Comparison of ENCODE assay signal across 14 mouse cellular contexts in the genomic region with DNA sequence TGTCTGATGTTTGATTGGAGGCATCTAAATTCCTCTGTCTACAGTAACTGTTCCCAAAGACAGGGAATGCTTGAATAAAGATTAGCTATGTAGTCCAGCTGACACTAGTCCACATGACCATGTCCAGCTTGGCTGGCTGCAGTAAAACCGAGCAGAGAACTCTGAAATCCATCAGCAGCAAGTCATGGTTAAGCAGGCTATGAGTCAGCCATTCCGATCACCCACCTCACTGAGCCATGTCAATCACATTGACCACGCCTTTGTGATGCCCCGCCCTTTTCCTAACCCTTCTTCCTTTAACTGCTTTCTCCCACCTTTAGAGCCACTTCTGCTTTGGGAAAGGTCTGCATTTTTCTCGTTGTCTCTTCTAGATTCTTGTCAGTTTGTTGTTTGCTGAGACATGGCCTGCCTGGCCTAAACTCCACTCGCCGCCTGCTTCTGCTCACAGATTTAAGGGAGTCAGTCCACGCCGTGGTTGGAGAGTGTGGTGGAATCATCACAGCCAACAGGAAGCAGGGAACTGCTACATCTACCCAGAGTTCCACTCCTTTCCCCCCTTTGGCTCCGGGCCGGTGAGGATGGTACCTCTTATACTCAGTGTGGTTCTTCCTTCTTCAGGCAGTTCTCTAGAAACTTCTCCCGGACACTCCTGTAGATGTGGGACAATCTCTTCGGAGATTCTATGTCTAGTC.
A peak's percentile ranks its signal among the peaks of the same experiment; 100 is the strongest.
DNase-seq lines count a peak whose midpoint lies in the region; ATAC-seq and TF ChIP-seq lines count a peak whose summit lies in the region.
"Had no signal": no experiment of that assay in that cellular context is flagged by ENCODE, and none has a peak within 500 bp of the region (broad histone marks: within the 10 kb centered on the region; RNA-seq: fewer than 3 reads in every experiment).

No protein-coding gene starts in this region.

- ATAC-seq in midbrain, embryonic 11.5 days (ENCODE audit: low FRiP score), result no peak
- no peak for ATAC-seq in midbrain, postnatal 0 days (ENCODE audit: low FRiP score)
- ATAC-seq in CD4-positive, CD25-positive, alpha-beta regulatory T cell, adult 4 months, result no peak
- ATAC-seq: intestine, embryonic 16.5 days had no signal

- H3K27me3 ChIP-seq in midbrain, embryonic 11.5 days (ENCODE audit: control insufficient read depth, insufficient read depth, low read length), result no peaks in the 10 kb centered on the region
- no peaks in the 10 kb centered on the region for H3K27me3 ChIP-seq in midbrain, postnatal 0 days (ENCODE audit: insufficient read depth, low read length)
- H3K27me3 ChIP-seq: neural tube, embryonic 12.5 days had no signal

- no peak overlapping the region for H3K9ac ChIP-seq in midbrain, embryonic 11.5 days (ENCODE audit: low read length)
- no peak overlapping the region for H3K9ac ChIP-seq in midbrain, postnatal 0 days (replicated peaks; ENCODE audit: low read length, poor library complexity, severe bottlenecking)
- H3K9ac ChIP-seq: neural tube, embryonic 12.5 days had no signal

- TF ChIP-seq CTCF in midbrain, postnatal 0 days (IDR thresholded peaks at IDR 0.05), result no peak

- no peak overlapping the region for H3K4me2 ChIP-seq in midbrain, embryonic 11.5 days
- no peak overlapping the region for H3K4me2 ChIP-seq in midbrain, postnatal 0 days (ENCODE audit: low read depth, low read length, poor library complexity, severe bottlenecking)
- H3K4me2 ChIP-seq: neural tube, embryonic 12.5 days had no signal

- peak; percentile 39 for DNase-seq in midbrain, embryonic 11.5 days (ENCODE audit: low spot score, missing footprints)
- DNase-seq in midbrain, postnatal 0 days (ENCODE audit: low spot score), result no peak
- peak; percentile 61 for DNase-seq in R1 (ENCODE audit: low read depth, low spot score)
- peak; percentile 35 for DNase-seq in kidney, postnatal 14 days
- DNase-seq in left cerebral cortex, adult 8-10 months (ENCODE audit: low spot score in 2 of 2), result no peak
- no peak for DNase-seq in thymus, postnatal 25 days
- DNase-seq: adrenal gland, adult 8-10 months; cerebellum, postnatal 36 days; heart, adult 11 months; thymus, postnatal 36 days had no signal

- no peaks in the 10 kb centered on the region for H3K4me1 ChIP-seq in midbrain, embryonic 11.5 days (ENCODE audit: control insufficient read depth, insufficient read depth, low read length)
- H3K4me1 ChIP-seq in midbrain, postnatal 0 days (ENCODE audit: insufficient read depth, low read length), result no peaks in the 10 kb centered on the region
- H3K4me1 ChIP-seq: midbrain, embryonic 10.5 days; neural tube, embryonic 12.5 days had no signal

- H3K36me3 ChIP-seq in midbrain, embryonic 11.5 days (ENCODE audit: control insufficient read depth, insufficient read depth, low read length), result no peaks in the 10 kb centered on the region
- H3K36me3 ChIP-seq in midbrain, postnatal 0 days (ENCODE audit: insufficient read depth, low read length), result no peaks in the 10 kb centered on the region
- H3K36me3 ChIP-seq: midbrain, embryonic 10.5 days; neural tube, embryonic 12.5 days had no signal

- no peak overlapping the region for H3K4me3 ChIP-seq in midbrain, embryonic 11.5 days (ENCODE audit: low read depth, low read length)
- no peak overlapping the region for H3K4me3 ChIP-seq in midbrain, postnatal 0 days (ENCODE audit: low read depth, low read length)
- H3K4me3 ChIP-seq: midbrain, embryonic 10.5 days; neural tube, embryonic 12.5 days had no signal

- WGBS in midbrain, embryonic 11.5 days, result 95% methylated on average over 13 of the region's 13 CpGs
- WGBS in midbrain, postnatal 0 days, result 93% methylated on average over 13 of the region's 13 CpGs

- no peaks in the 10 kb centered on the region for H3K9me3 ChIP-seq in midbrain, embryonic 11.5 days (ENCODE audit: control insufficient read depth, low read length)
- H3K9me3 ChIP-seq in midbrain, postnatal 0 days (ENCODE audit: low read length), result no peaks in the 10 kb centered on the region
- H3K9me3 ChIP-seq: midbrain, embryonic 10.5 days; neural tube, embryonic 12.5 days had no signal

- no peak overlapping the region for H3K27ac ChIP-seq in midbrain, embryonic 11.5 days (ENCODE audit: low read depth, low read length)
- H3K27ac ChIP-seq in midbrain, postnatal 0 days (ENCODE audit: low read depth, low read length), result no peak overlapping the region
- H3K27ac ChIP-seq: midbrain, embryonic 10.5 days; neural tube, embryonic 12.5 days had no signal

Comparison
In these comparisons a context has a peak if more than half of its experiments do, and no peak if none do; other contexts are left out.
1. DNase-seq: peak in midbrain, embryonic 11.5 days (single experiment), R1 (single experiment) and kidney, postnatal 14 days (single experiment); none in midbrain, postnatal 0 days (single experiment), left cerebral cortex, adult 8-10 months (0 of 2) and thymus, postnatal 25 days (single experiment).